Mouse (Mus musculus): ENCODE data around the gene Usp31. TPM values are rescaled to one million over a fixed set of nuclear protein-coding genes. Genes with fewer than 3 reads are reported as not detected.

Gene Usp31
- 3.9 and 4.2 TPM in 2 replicates for polyA plus RNA-seq (2014; fragmentation: Nextera tagmentation; extraction: Ambion mirVana)

GRCm38 (mm10) chr7:121707073-121707667, at the start of gene Usp31:
TSS of gene Usp31 (minus strand) at chr7:121707253.
- H3K9ac ChIP-seq (ENCODE audit: low read length), result peak within 1 kb of the TSS; percentile 79
- DNase-seq (ENCODE audit: low spot score, missing footprints) (peak; percentile 98), ATAC-seq (ENCODE audit: low FRiP score) (peak; percentile 98)
- H3K4me3 ChIP-seq (ENCODE audit: low read depth, low read length), result peak within 1 kb of the TSS; percentile 83
- under 1% methylated on average over 42 of the region's 82 CpGs for WGBS
- peak within 1 kb of the TSS; percentile 81 for H3K27ac ChIP-seq (ENCODE audit: low read depth, low read length)
- H3K27me3 ChIP-seq (ENCODE audit: control insufficient read depth, insufficient read depth, low read length), result no peaks in the 10 kb centered on the region
- no peaks in the 10 kb centered on the region for H3K9me3 ChIP-seq (ENCODE audit: control insufficient read depth, low read length)
- H3K36me3 ChIP-seq (ENCODE audit: control insufficient read depth, insufficient read depth, low read length), result no peaks in the 10 kb centered on the region
- H3K4me2 ChIP-seq, result peak within 1 kb of the TSS; percentile 98
- peaks cover 16% of the 10 kb centered on the region for H3K4me1 ChIP-seq (ENCODE audit: control insufficient read depth, insufficient read depth, low read length)

GRCm38 (mm10) chr7:121754748-121755147, 47.7 kb upstream of the Usp31 start:
- no peaks in the 10 kb centered on the region for H3K9me3 ChIP-seq (ENCODE audit: control insufficient read depth, low read length)
- H3K4me2 ChIP-seq, result no peak overlapping the region
- H3K4me3 ChIP-seq (ENCODE audit: low read depth, low read length), result no peak overlapping the region
- no peak overlapping the region for H3K27ac ChIP-seq (ENCODE audit: low read depth, low read length)
- DNase-seq (ENCODE audit: low spot score, missing footprints), result no peak
- no peaks in the 10 kb centered on the region for H3K27me3 ChIP-seq (ENCODE audit: control insufficient read depth, insufficient read depth, low read length)
- WGBS, result 80% methylated on average over 8 of the region's 8 CpGs
- no peaks in the 10 kb centered on the region for H3K36me3 ChIP-seq (ENCODE audit: control insufficient read depth, insufficient read depth, low read length)
- no peak overlapping the region for H3K9ac ChIP-seq (ENCODE audit: low read length)
- H3K4me1 ChIP-seq (ENCODE audit: control insufficient read depth, insufficient read depth, low read length), result no peaks in the 10 kb centered on the region
- no peak for ATAC-seq (ENCODE audit: low FRiP score)

- Histone ChIP-seq H3K4me2 (no peak overlapping the region), H3K27ac (ENCODE audit: low read depth, low read length) (no peak overlapping the region), H3K36me3 (ENCODE audit: control insufficient read depth, insufficient read depth, low read length) (no peaks in the 10 kb centered on the region), H3K4me3 (ENCODE audit: low read depth, low read length) (no peak overlapping the region), H3K9me3 (ENCODE audit: control insufficient read depth, low read length) (no peaks in the 10 kb centered on the region), H3K4me1 (ENCODE audit: control insufficient read depth, insufficient read depth, low read length) (no peaks in the 10 kb centered on the region), H3K9ac (ENCODE audit: low read length) (no peak overlapping the region), H3K27me3 (ENCODE audit: control insufficient read depth, insufficient read depth, low read length) (no peaks in the 10 kb centered on the region)
- DNase-seq (ENCODE audit: low spot score, missing footprints) (no peak), ATAC-seq (ENCODE audit: low FRiP score) (no peak)
- WGBS, result 81% methylated on average over 5 of the region's 5 CpGs
These were observed 43.2 kb upstream of the Usp31 start for GRCm38 (mm10) chr7:121750244-121750643.

- Histone ChIP-seq H3K4me3 (ENCODE audit: low read depth, low read length) (no peak overlapping the region), H3K27ac (ENCODE audit: low read depth, low read length) (no peak overlapping the region), H3K9ac (ENCODE audit: low read length) (no peak overlapping the region), H3K4me1 (ENCODE audit: control insufficient read depth, insufficient read depth, low read length) (peaks cover 6% of the 10 kb centered on the region), H3K4me2 (no peak overlapping the region), H3K9me3 (ENCODE audit: control insufficient read depth, low read length) (no peaks in the 10 kb centered on the region), H3K36me3 (ENCODE audit: control insufficient read depth, insufficient read depth, low read length) (no peaks in the 10 kb centered on the region), H3K27me3 (ENCODE audit: control insufficient read depth, insufficient read depth, low read length) (peaks cover 14% of the 10 kb centered on the region)
- DNase-seq (ENCODE audit: low spot score, missing footprints) (no peak), ATAC-seq (ENCODE audit: low FRiP score) (no peak)
- 76% methylated on average over 29 of the region's 29 CpGs for WGBS
These were observed 30.7 kb upstream of the Usp31 start for GRCm38 (mm10) chr7:121737511-121738415.

GRCm38 (mm10) chr7:121734171-121734831, 27.2 kb upstream of the Usp31 start, which contains the start of gene Scnn1g:
TSS of gene Scnn1g (plus strand) at chr7:121734479.
- H3K27ac ChIP-seq (ENCODE audit: low read depth, low read length), result no peak within 1 kb of the TSS
- WGBS, result 2% methylated on average over 38 of the region's 38 CpGs
- H3K9ac ChIP-seq (ENCODE audit: low read length), result peak within 1 kb of the TSS; percentile 3; the same call in 1 of the 2 replicates
- ATAC-seq (ENCODE audit: low FRiP score), result peak; percentile 93
- H3K4me3 ChIP-seq (ENCODE audit: low read depth, low read length), result peak within 1 kb of the TSS; percentile 25
- peaks cover 14% of the 10 kb centered on the region for H3K27me3 ChIP-seq (ENCODE audit: control insufficient read depth, insufficient read depth, low read length)
- H3K36me3 ChIP-seq (ENCODE audit: control insufficient read depth, insufficient read depth, low read length), result no peaks in the 10 kb centered on the region
- no peaks in the 10 kb centered on the region for H3K9me3 ChIP-seq (ENCODE audit: control insufficient read depth, low read length)
- DNase-seq (ENCODE audit: low spot score, missing footprints), result peak; percentile 96
- peak within 1 kb of the TSS; percentile 56 for H3K4me2 ChIP-seq
- H3K4me1 ChIP-seq (ENCODE audit: control insufficient read depth, insufficient read depth, low read length), result peaks cover 6% of the 10 kb centered on the region

- peaks cover 11% of the 10 kb centered on the region for H3K27me3 ChIP-seq (ENCODE audit: control insufficient read depth, insufficient read depth, low read length)
- ATAC-seq (ENCODE audit: low FRiP score) (no peak), DNase-seq (ENCODE audit: low spot score, missing footprints) (no peak)
- no peak overlapping the region for H3K27ac ChIP-seq (ENCODE audit: low read depth, low read length)
- H3K9ac ChIP-seq (ENCODE audit: low read length), result no peak overlapping the region
- H3K4me1 ChIP-seq (ENCODE audit: control insufficient read depth, insufficient read depth, low read length), result peaks cover 6% of the 10 kb centered on the region
- 29% methylated on average over 5 of the region's 5 CpGs for WGBS
- no peaks in the 10 kb centered on the region for H3K9me3 ChIP-seq (ENCODE audit: control insufficient read depth, low read length)
- no peak overlapping the region for H3K4me3 ChIP-seq (ENCODE audit: low read depth, low read length)
- H3K4me2 ChIP-seq, result no peak overlapping the region
- H3K36me3 ChIP-seq (ENCODE audit: control insufficient read depth, insufficient read depth, low read length), result no peaks in the 10 kb centered on the region
These were observed 23.2 kb upstream of the Usp31 start for GRCm38 (mm10) chr7:121730225-121730624.

GRCm38 (mm10) chr7:121717031-121717430, 10.0 kb upstream of the Usp31 start:
- Histone ChIP-seq H3K27ac (ENCODE audit: low read depth, low read length) (no peak overlapping the region), H3K4me3 (ENCODE audit: low read depth, low read length) (no peak overlapping the region), H3K4me2 (no peak overlapping the region), H3K4me1 (ENCODE audit: control insufficient read depth, insufficient read depth, low read length) (no peaks in the 10 kb centered on the region), H3K36me3 (ENCODE audit: control insufficient read depth, insufficient read depth, low read length) (no peaks in the 10 kb centered on the region), H3K27me3 (ENCODE audit: control insufficient read depth, insufficient read depth, low read length) (no peaks in the 10 kb centered on the region), H3K9me3 (ENCODE audit: control insufficient read depth, low read length) (no peaks in the 10 kb centered on the region), H3K9ac (ENCODE audit: low read length) (no peak overlapping the region)
- WGBS, result 84% methylated on average over 7 of the region's 7 CpGs
- no peak for ATAC-seq (ENCODE audit: low FRiP score)
- no peak for DNase-seq (ENCODE audit: low spot score, missing footprints)

GRCm38 (mm10) chr7:121711171-121711570, 4.1 kb upstream of the Usp31 start:
- no peaks in the 10 kb centered on the region for H3K36me3 ChIP-seq (ENCODE audit: control insufficient read depth, insufficient read depth, low read length)
- no peak for ATAC-seq (ENCODE audit: low FRiP score)
- DNase-seq (ENCODE audit: low spot score, missing footprints), result no peak
- H3K27me3 ChIP-seq (ENCODE audit: control insufficient read depth, insufficient read depth, low read length), result no peaks in the 10 kb centered on the region
- H3K4me1 ChIP-seq (ENCODE audit: control insufficient read depth, insufficient read depth, low read length), result peaks cover 1% of the 10 kb centered on the region
- no peak overlapping the region for H3K4me2 ChIP-seq
- 60% methylated on average over 2 of the region's 2 CpGs for WGBS
- H3K9me3 ChIP-seq (ENCODE audit: control insufficient read depth, low read length), result no peaks in the 10 kb centered on the region
- no peak overlapping the region for H3K27ac ChIP-seq (ENCODE audit: low read depth, low read length)
- H3K9ac ChIP-seq (ENCODE audit: low read length), result no peak overlapping the region
- no peak overlapping the region for H3K4me3 ChIP-seq (ENCODE audit: low read depth, low read length)
